Mouse (Mus musculus): ENCODE data around the gene Txndc12. TPM values are rescaled to one million over a fixed set of nuclear protein-coding genes. Genes with fewer than 3 reads are reported as not detected.
A peak's percentile ranks its signal among the peaks of the same experiment; 100 is the strongest.

The Txndc12 gene
- polyA plus RNA-seq, 1 experiment, result 15.5 TPM

- TF ChIP-seq POLR2A (IDR thresholded peaks at IDR 0.05; ENCODE audit: control insufficient read depth, extremely low read depth, insufficient read depth, low read length, poor library complexity), result no peak
- TF ChIP-seq CTCF (IDR thresholded peaks at IDR 0.05; ENCODE audit: borderline replicate concordance, control insufficient read depth, extremely low read depth, insufficient read depth, low read length, poor library complexity), result no peak
- Histone ChIP-seq H3K27ac (ENCODE audit: control insufficient read depth, insufficient read depth, low read length) (no peak overlapping the region), H3K4me1 (replicated peaks; ENCODE audit: control insufficient read depth, insufficient read depth, low read length) (no peaks in the 10 kb centered on the region), H3K27me3 (ENCODE audit: control insufficient read depth, insufficient read depth, low read length) (no peaks in the 10 kb centered on the region; the same call in 1 of the 2 replicates), H3K4me3 (ENCODE audit: control insufficient read depth, insufficient read depth, low read length) (no peak overlapping the region), H3K36me3 (ENCODE audit: control insufficient read depth, insufficient read depth, low read length) (no peaks in the 10 kb centered on the region)
- DNase-seq, result no peak
- 96% methylated on average over 5 of the region's 5 CpGs for WGBS
Measured at GRCm38 (mm10) chr4:108873746-108874145, 39.3 kb downstream of the Txndc12 start.

- no peaks in the 10 kb centered on the region; the same call in 1 of the 2 replicates for H3K27me3 ChIP-seq (ENCODE audit: control insufficient read depth, insufficient read depth, low read length)
- no peak for TF ChIP-seq POLR2A (IDR thresholded peaks at IDR 0.05; ENCODE audit: control insufficient read depth, extremely low read depth, insufficient read depth, low read length, poor library complexity)
- TF ChIP-seq CTCF (IDR thresholded peaks at IDR 0.05; ENCODE audit: borderline replicate concordance, control insufficient read depth, extremely low read depth, insufficient read depth, low read length, poor library complexity), result no peak
Measured at GRCm38 (mm10) chr4:108877901-108878300, 43.5 kb downstream of the Txndc12 start.

GRCm38 (mm10) chr4:108878963-108879822 lies 44.8 kb downstream of the Txndc12 start, which contains the start of gene Rab3b:
Rab3b (plus strand) TSS chr4:108879063.
- H3K27me3 ChIP-seq (ENCODE audit: control insufficient read depth, insufficient read depth, low read length), result no peaks in the 10 kb centered on the region; the same call in 1 of the 2 replicates
- WGBS, result 4% methylated on average over 46 of the region's 46 CpGs
- peak; percentile 45 for DNase-seq

More at GRCm38 (mm10) chr4:108877901-108878300, 43.5 kb downstream of the Txndc12 start:
- Histone ChIP-seq H3K4me3 (ENCODE audit: control insufficient read depth, insufficient read depth, low read length) (no peak overlapping the region), H3K36me3 (ENCODE audit: control insufficient read depth, insufficient read depth, low read length) (no peaks in the 10 kb centered on the region), H3K27ac (ENCODE audit: control insufficient read depth, insufficient read depth, low read length) (no peak overlapping the region), H3K4me1 (replicated peaks; ENCODE audit: control insufficient read depth, insufficient read depth, low read length) (peaks cover 9% of the 10 kb centered on the region)
- WGBS, result 91% methylated on average over 6 of the region's 6 CpGs
- DNase-seq, result no peak

DNA sequence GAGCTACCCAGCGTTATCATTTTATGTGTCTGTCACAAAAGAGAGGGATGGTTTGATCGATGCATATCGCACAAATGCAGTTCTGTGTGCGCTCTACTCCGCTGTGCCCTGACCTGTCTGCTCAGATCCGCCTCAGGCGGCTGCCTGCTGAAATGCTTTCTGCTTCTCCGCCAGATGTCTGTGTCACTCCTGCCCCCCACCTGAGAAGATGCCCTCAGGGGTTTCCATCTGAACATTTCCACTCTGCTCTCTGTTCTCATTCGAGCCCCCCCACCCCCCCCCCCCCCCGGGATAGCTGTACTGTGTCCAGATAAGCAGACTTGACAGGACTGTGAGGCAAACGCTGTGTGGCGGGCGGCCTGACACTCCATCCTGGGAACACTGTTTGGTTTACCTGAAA lies 49.4 kb downstream of the Txndc12 start:
- H3K27ac ChIP-seq (ENCODE audit: control insufficient read depth, insufficient read depth, low read length), result no peak overlapping the region
- no peak overlapping the region for H3K4me3 ChIP-seq (ENCODE audit: control insufficient read depth, insufficient read depth, low read length)
- WGBS, result 82% methylated on average over 13 of the region's 13 CpGs
- no peaks in the 10 kb centered on the region for H3K36me3 ChIP-seq (ENCODE audit: control insufficient read depth, insufficient read depth, low read length)
- no peaks in the 10 kb centered on the region; the same call in 1 of the 2 replicates for H3K27me3 ChIP-seq (ENCODE audit: control insufficient read depth, insufficient read depth, low read length)
- TF ChIP-seq POLR2A (IDR thresholded peaks at IDR 0.05; ENCODE audit: control insufficient read depth, extremely low read depth, insufficient read depth, low read length, poor library complexity) (no peak), CTCF (IDR thresholded peaks at IDR 0.05; ENCODE audit: borderline replicate concordance, control insufficient read depth, extremely low read depth, insufficient read depth, low read length, poor library complexity) (no peak)
- H3K4me1 ChIP-seq (replicated peaks; ENCODE audit: control insufficient read depth, insufficient read depth, low read length), result peaks cover 9% of the 10 kb centered on the region
- DNase-seq, result no peak

More at GRCm38 (mm10) chr4:108878963-108879822, 44.8 kb downstream of the Txndc12 start, which contains the start of gene Rab3b:
- peak within 1 kb of the TSS; percentile 38 for H3K4me3 ChIP-seq (ENCODE audit: control insufficient read depth, insufficient read depth, low read length)
- no peaks in the 10 kb centered on the region for H3K36me3 ChIP-seq (ENCODE audit: control insufficient read depth, insufficient read depth, low read length)
- H3K27ac ChIP-seq (ENCODE audit: control insufficient read depth, insufficient read depth, low read length), result no peak within 1 kb of the TSS
- peaks cover 9% of the 10 kb centered on the region for H3K4me1 ChIP-seq (replicated peaks; ENCODE audit: control insufficient read depth, insufficient read depth, low read length)
- TF ChIP-seq POLR2A (IDR thresholded peaks at IDR 0.05; ENCODE audit: control insufficient read depth, extremely low read depth, insufficient read depth, low read length, poor library complexity) (no peak), CTCF (IDR thresholded peaks at IDR 0.05; ENCODE audit: borderline replicate concordance, control insufficient read depth, extremely low read depth, insufficient read depth, low read length, poor library complexity) (no peak)

GRCm38 (mm10) chr4:108887456-108887855 lies 53.1 kb downstream of the Txndc12 start:
- WGBS, result 89% methylated on average over 4 of the region's 4 CpGs
- H3K27ac ChIP-seq (ENCODE audit: control insufficient read depth, insufficient read depth, low read length), result no peak overlapping the region
- no peak overlapping the region for H3K4me3 ChIP-seq (ENCODE audit: control insufficient read depth, insufficient read depth, low read length)
- no peaks in the 10 kb centered on the region for H3K4me1 ChIP-seq (replicated peaks; ENCODE audit: control insufficient read depth, insufficient read depth, low read length)
- TF ChIP-seq CTCF (IDR thresholded peaks at IDR 0.05; ENCODE audit: borderline replicate concordance, control insufficient read depth, extremely low read depth, insufficient read depth, low read length, poor library complexity) (no peak), POLR2A (IDR thresholded peaks at IDR 0.05; ENCODE audit: control insufficient read depth, extremely low read depth, insufficient read depth, low read length, poor library complexity) (no peak)
- DNase-seq, result no peak
- H3K27me3 ChIP-seq (ENCODE audit: control insufficient read depth, insufficient read depth, low read length), result no peaks in the 10 kb centered on the region
- H3K36me3 ChIP-seq (ENCODE audit: control insufficient read depth, insufficient read depth, low read length), result no peaks in the 10 kb centered on the region

DNA sequence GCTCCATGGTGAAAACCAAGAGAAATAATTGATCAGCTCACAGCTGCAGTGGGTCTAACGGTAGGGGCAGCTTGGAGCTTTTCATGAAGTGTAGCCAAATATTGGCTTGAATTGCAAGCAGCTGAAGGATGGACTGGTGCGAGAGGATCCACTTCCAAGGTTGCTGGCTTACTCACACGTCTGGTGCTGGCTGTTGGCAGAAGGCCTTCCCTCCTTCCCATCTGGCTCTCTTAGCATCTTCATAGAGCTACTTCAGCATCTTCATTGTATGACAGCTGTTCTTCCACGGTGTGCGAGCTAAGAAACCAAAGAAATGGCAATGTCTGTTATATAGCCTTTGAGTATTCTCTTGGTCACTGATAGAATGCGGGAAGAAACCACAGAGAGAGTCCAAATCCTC lies 56.5 kb downstream of the Txndc12 start:
- no peak for DNase-seq
- no peak overlapping the region for H3K27ac ChIP-seq (ENCODE audit: control insufficient read depth, insufficient read depth, low read length)
- TF ChIP-seq CTCF (IDR thresholded peaks at IDR 0.05; ENCODE audit: borderline replicate concordance, control insufficient read depth, extremely low read depth, insufficient read depth, low read length, poor library complexity), result no peak
- TF ChIP-seq POLR2A (IDR thresholded peaks at IDR 0.05; ENCODE audit: control insufficient read depth, extremely low read depth, insufficient read depth, low read length, poor library complexity), result no peak
- 94% methylated on average over 6 of the region's 6 CpGs for WGBS
- no peak overlapping the region for H3K4me3 ChIP-seq (ENCODE audit: control insufficient read depth, insufficient read depth, low read length)
- H3K27me3 ChIP-seq (ENCODE audit: control insufficient read depth, insufficient read depth, low read length), result no peaks in the 10 kb centered on the region
- H3K4me1 ChIP-seq (replicated peaks; ENCODE audit: control insufficient read depth, insufficient read depth, low read length), result no peaks in the 10 kb centered on the region
- no peaks in the 10 kb centered on the region for H3K36me3 ChIP-seq (ENCODE audit: control insufficient read depth, insufficient read depth, low read length)

Data from thymus, adult 2 months (tissue).